Mouse (Mus musculus) heart, adult 2 months (tissue): ENCODE results near the gene Josd1.

Experiments
- CTCF ChIP-seq: fragments of 200-600 bp; IDR thresholded peaks from 2 replicates; pipeline ENCODE4 v1.8.1; 2022; ENCODE audit warnings: antibody characterized with exemption, mild to moderate bottlenecking, moderate library complexity
- EP300 ChIP-seq: fragments of 200-500 bp; IDR thresholded peaks from 2 replicates; pipeline ENCODE4 v1.6.1; 2011; ENCODE audit warnings: low read depth, low read length, control low read depth; ENCODE audit not compliant: insufficient read depth
- POLR2A ChIP-seq: fragments of 200-500 bp; IDR thresholded peaks from 2 replicates; pipeline ENCODE4 v1.6.1; 2011; ENCODE audit warnings: mild to moderate bottlenecking, low read depth, low read length, control low read depth; ENCODE audit not compliant: insufficient read depth

DNA sequence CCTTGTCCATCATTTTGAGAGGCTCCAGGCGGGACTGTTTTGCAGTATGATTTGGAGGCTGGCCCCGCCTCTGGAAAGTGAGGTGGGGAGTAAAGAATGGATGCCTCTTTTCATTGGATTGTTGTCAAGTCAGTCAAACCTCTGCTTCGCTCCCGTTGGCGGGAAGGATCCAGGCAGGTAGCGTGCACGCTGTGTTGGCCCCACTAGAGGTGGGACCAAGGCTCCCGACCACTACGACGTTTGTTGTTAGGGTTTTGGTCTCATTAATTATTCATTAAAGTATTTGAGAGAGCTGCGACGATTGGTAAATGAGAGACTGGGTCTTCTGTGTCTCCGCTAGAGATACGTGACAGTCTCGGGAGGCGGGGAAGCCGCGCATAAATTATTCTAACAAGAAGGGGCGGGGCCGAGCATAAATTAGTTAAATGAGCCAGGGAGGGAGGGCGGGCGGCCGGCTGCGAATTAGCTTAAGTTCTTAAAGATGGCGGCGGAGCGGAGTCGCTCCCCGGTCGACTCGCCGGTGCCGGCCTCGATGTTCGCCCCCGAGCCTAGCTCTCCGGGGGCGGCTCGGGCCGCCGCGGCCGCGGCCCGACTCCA is 2.8 kb upstream of the Josd1 start, which contains the start of gene Gtpbp1:
- TF ChIP-seq CTCF (no peak), POLR2A (peak; percentile 73), EP300 (no peak; the same call in 1 of the 2 replicates)
